Mouse (Mus musculus) liver, embryonic 14.5 days (tissue): ENCODE measurements at regions not wholly inside any gene's neighbourhood (a gene's known extent, or its start where the extent isn't known, plus 50 kb on each side); places are given as distances from the start of the nearest gene placed in this dataset.

ENCODE experiments used
- ATAC-seq: fragments of 200-750 bp; cut with Nextera tagmentation; 2 replicates; pipeline ENCODE4 v1.8.0; 2017; ENCODE audit warnings: moderate number of reproducible peaks, mild to moderate bottlenecking, moderate library complexity; ENCODE audit not compliant: insufficient read depth
- DNase-seq, 3 experiments: peaks; one replicate each; pipeline ENCODE4 v3.0.0-alpha.2; 2012 to 2013; ENCODE audit warnings: low read depth in 3 of 3, low spot score in 3 of 3
- H3K27ac ChIP-seq: fragments of 300-500 bp; sonication (generic); 2 replicates; pipeline ENCODE4 v1.5.1; 2014; ENCODE audit warnings: moderate library complexity, mild to moderate bottlenecking, control low read depth, inconsistent platforms
- H3K27me3 ChIP-seq: fragments of 300-500 bp; sonication (generic); 2 replicates; pipeline ENCODE4 v1.6.1; 2014; ENCODE audit warnings: mild to moderate bottlenecking, low read length, moderate library complexity; ENCODE audit not compliant: control insufficient read depth, insufficient read depth
- H3K36me3 ChIP-seq: fragments of 300-500 bp; sonication (generic); replicated peaks from 2 replicates; pipeline ENCODE4 v1.6.1; 2014; ENCODE audit warnings: low read depth; ENCODE audit not compliant: control insufficient read depth, insufficient read depth
- H3K4me1 ChIP-seq, 2 experiments: fragments of 200-500 bp in 1 of 2; fragments of 300-500 bp in 1 of 2; sonication (generic) in 1 of 2; replicated peaks; 2 replicates each; pipeline ENCODE4 v1.6.1; 2012 to 2014; ENCODE audit warnings: antibody characterized with exemption in 1 of 2, inconsistent platforms in 1 of 2, low read length in 1 of 2; ENCODE audit not compliant: control insufficient read depth in 2 of 2, insufficient read depth in 2 of 2
- H3K4me2 ChIP-seq: fragments of 300-500 bp; sonication (generic); 2 replicates; pipeline ENCODE4 v1.6.1; 2014; ENCODE audit warnings: low read depth, mild to moderate bottlenecking, control low read depth, moderate library complexity
- H3K4me3 ChIP-seq, 2 experiments: fragments of 200-500 bp in 1 of 2; fragments of 300-500 bp in 1 of 2; sonication (generic) in 1 of 2; 2 replicates each; pipeline ENCODE4 v1.5.1; 2012 to 2014; ENCODE audit warnings: low read depth in 2 of 2, low read length in 2 of 2, mild to moderate bottlenecking in 2 of 2, control low read depth in 1 of 2, inconsistent platforms in 1 of 2, moderate library complexity in 1 of 2; ENCODE audit not compliant: insufficient read depth in 1 of 2
- H3K9ac ChIP-seq: fragments of 300-500 bp; sonication (generic); replicated peaks from 2 replicates; pipeline ENCODE4 v1.6.1; 2014; ENCODE audit warnings: mild to moderate bottlenecking, control low read depth, moderate library complexity
- H3K9me3 ChIP-seq: fragments of 300-500 bp; sonication (generic); 2 replicates; pipeline ENCODE4 v1.6.1; 2016; ENCODE audit warnings: low read length, mixed read lengths; ENCODE audit not compliant: control insufficient read depth
- CTCF ChIP-seq: IDR thresholded peaks from 2 replicates; pipeline ENCODE4 v1.5.1; 2016; ENCODE audit warnings: antibody characterized with exemption, low read depth, control low read depth
- EP300 ChIP-seq: IDR thresholded peaks from 2 replicates; pipeline ENCODE4 v1.6.1; 2016; ENCODE audit warnings: antibody characterized with exemption, low read depth
- WGBS: fragments of 180-500 bp; shearing (Covaris S2); extraction: QIAGEN DNeasy Blood & Tissue Kit; methylation state at CpG from one replicate; pipeline ENCODE4 v1.1.7; 2014; ENCODE audit not compliant: insufficient replicate concordance; 5-methylcytosine and 5-hydroxymethylcytosine counted together

DNA sequence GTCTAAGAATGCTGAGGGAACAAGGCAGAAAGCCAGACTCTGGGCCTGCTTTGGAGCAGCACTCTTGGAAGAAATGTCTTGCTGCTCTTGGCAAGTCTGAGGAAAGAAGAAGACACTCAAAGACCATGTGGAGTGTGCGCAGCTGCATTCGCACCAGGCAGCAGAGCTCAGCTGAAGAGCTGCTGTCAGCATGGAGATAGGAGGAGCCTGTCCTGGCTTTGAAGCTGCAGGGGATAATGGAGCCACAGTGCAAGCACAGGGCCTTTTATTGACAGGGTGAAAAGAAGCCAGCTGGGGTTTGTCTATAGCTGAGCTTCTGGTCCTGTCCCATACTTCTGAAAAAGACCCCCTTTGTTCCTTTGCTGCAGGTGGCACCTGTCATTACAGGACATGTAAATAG lies 411.0 kb upstream of the Zfp462 start:
- Histone ChIP-seq H3K4me3 (no peak overlapping the region), H3K9ac (no peak overlapping the region), H3K36me3 (no peaks in the 10 kb centered on the region), H3K4me1 (no peaks in the 10 kb centered on the region), H3K27ac (no peak overlapping the region), H3K9me3 (no peaks in the 10 kb centered on the region), H3K4me2 (no peak overlapping the region), H3K27me3 (no peaks in the 10 kb centered on the region)
- no peak for TF ChIP-seq EP300
- no peak for TF ChIP-seq CTCF
- no peak for ATAC-seq
- DNase-seq = no peak
- WGBS = 63% methylated on average over 2 of the region's 2 CpGs

- Histone ChIP-seq H3K4me2 (no peak overlapping the region), H3K9ac (no peak overlapping the region), H3K27ac (no peak overlapping the region), H3K9me3 (no peaks in the 10 kb centered on the region), H3K27me3 (no peaks in the 10 kb centered on the region), H3K36me3 (no peaks in the 10 kb centered on the region), H3K4me1 (no peaks in the 10 kb centered on the region), H3K4me3 (no peak overlapping the region)
- TF ChIP-seq CTCF = no peak
- DNase-seq (no peak), ATAC-seq (no peak)
- 46% methylated on average over 7 of the region's 7 CpGs for WGBS
Observed at GRCm38 (mm10) chr4:54552864-54553618, 391.8 kb upstream of the Zfp462 start.

DNA sequence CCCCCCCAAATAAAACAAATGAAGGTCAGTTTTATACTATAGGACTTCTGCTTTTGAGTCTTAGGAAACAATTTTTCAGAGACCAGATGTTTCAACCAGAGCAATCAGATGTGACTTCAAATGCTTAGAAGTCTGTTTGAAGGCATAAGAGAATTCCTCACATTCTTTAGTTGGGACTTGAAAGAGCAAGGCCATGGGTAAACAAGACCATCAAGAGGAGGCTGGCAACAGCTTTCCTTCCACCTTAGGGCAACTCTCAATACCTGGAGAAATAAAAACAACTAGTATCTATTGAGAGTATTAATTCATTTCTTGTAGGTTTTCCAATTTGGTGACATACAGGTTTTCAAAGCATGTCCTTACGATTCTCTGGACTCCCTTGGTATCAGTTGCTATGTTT lies 381.8 kb upstream of the Zfp462 start:
- no peak overlapping the region for H3K9ac ChIP-seq
- H3K9me3 ChIP-seq = no peaks in the 10 kb centered on the region
- no peak overlapping the region for H3K27ac ChIP-seq
- H3K4me3 ChIP-seq = no peak overlapping the region
- no peak for ATAC-seq
- no peak overlapping the region for H3K4me2 ChIP-seq
- no peak for TF ChIP-seq EP300
- TF ChIP-seq CTCF = no peak
- no peaks in the 10 kb centered on the region for H3K27me3 ChIP-seq
- no peaks in the 10 kb centered on the region for H3K4me1 ChIP-seq
- H3K36me3 ChIP-seq = no peaks in the 10 kb centered on the region
- WGBS = 61% methylated on average over 1 of the region's 1 CpGs
- no peak for DNase-seq

DNA sequence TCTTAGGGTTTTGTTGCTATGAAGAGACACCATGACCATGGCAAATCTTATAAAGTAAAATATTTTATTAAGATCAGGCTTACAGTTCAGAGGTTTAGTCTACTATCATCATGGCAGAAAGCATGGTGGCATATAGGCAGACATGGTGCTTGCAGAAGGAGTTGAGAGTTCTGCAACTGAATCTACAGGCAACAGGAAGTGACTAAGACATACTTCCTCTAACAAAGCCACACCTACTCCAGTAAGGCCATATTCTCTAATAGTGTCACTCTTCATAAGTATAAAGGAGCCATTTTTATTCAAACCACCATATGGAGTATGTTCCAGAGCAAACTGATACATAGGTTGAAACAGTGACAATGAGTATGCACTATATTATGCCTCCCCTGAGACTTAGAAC lies 371.7 kb upstream of the Zfp462 start:
- Histone ChIP-seq H3K9ac (no peak overlapping the region), H3K27ac (no peak overlapping the region), H3K4me3 (no peak overlapping the region), H3K4me2 (no peak overlapping the region), H3K9me3 (no peaks in the 10 kb centered on the region), H3K27me3 (no peaks in the 10 kb centered on the region), H3K4me1 (no peaks in the 10 kb centered on the region), H3K36me3 (no peaks in the 10 kb centered on the region)
- TF ChIP-seq EP300 (no peak), CTCF (no peak)
- DNase-seq (no peak), ATAC-seq (no peak)

- Histone ChIP-seq H3K4me3 (no peak overlapping the region), H3K36me3 (no peaks in the 10 kb centered on the region), H3K4me2 (no peak overlapping the region), H3K4me1 (no peaks in the 10 kb centered on the region), H3K9me3 (no peaks in the 10 kb centered on the region), H3K27ac (no peak overlapping the region), H3K27me3 (no peaks in the 10 kb centered on the region), H3K9ac (no peak overlapping the region)
- 56% methylated on average over 6 of the region's 6 CpGs for WGBS
- ATAC-seq (no peak), DNase-seq (no peak)
- TF ChIP-seq CTCF (no peak), EP300 (no peak)
Observed at GRCm38 (mm10) chr4:54587197-54587596, 357.7 kb upstream of the Zfp462 start.
